Mouse (Mus musculus): Measurements from ENCODE around the gene Nap1l1. TPM values are rescaled to one million over a fixed set of nuclear protein-coding genes. Genes with fewer than 3 reads are reported as not detected.
"Not testable (repeated sequence)": the region's sequence is repeated elsewhere in the genome, so short reads cannot be mapped to it uniquely, and the experiment has no call there.

Gene Nap1l1
- polyA plus RNA-seq, 1 experiment from 2014 or later = 441 TPM

GRCm38 (mm10) chr10:111490079-111490478, 17.1 kb downstream of the Nap1l1 start:
- DNase-seq (ENCODE audit: low spot score); H3K36me3 ChIP-seq (ENCODE audit: control insufficient read depth, insufficient read depth, low read length); H3K27ac ChIP-seq (ENCODE audit: low read depth, low read length); ATAC-seq (replicated peaks; ENCODE audit: low FRiP score); H3K4me2 ChIP-seq (ENCODE audit: low read depth, low read length, severe bottlenecking); H3K9me3 ChIP-seq (ENCODE audit: control insufficient read depth, low read length); H3K4me3 ChIP-seq (ENCODE audit: low read depth, low read length); H3K27me3 ChIP-seq (ENCODE audit: control insufficient read depth, insufficient read depth, low read length); H3K9ac ChIP-seq (ENCODE audit: low read length); H3K4me1 ChIP-seq (replicated peaks; ENCODE audit: control insufficient read depth, insufficient read depth, low read length): not testable (repeated sequence)
- 91% methylated on average over 4 of the region's 4 CpGs for WGBS

DNA sequence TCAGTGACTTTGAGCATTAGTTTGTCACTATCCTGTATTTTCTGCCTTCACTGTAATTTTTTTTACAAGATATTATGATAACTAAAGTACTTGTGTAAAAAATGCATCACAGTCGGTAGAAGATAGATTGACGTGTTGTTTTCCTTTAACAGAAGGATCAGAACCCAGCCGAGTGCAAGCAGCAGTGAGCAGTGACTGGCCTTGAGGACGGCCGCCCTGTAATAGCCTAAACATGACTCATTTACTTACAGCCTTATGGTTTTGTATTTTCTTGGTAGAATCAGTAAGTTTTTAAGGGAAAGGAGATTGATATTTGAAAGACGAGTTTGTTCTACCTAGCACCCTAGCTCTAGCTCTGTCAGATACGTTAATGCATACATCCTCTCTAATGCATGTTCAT, 22.9 kb downstream of the Nap1l1 start:
- no peak overlapping the region for H3K9ac ChIP-seq (ENCODE audit: low read length)
- ATAC-seq (replicated peaks; ENCODE audit: low FRiP score) = no peak

DNA sequence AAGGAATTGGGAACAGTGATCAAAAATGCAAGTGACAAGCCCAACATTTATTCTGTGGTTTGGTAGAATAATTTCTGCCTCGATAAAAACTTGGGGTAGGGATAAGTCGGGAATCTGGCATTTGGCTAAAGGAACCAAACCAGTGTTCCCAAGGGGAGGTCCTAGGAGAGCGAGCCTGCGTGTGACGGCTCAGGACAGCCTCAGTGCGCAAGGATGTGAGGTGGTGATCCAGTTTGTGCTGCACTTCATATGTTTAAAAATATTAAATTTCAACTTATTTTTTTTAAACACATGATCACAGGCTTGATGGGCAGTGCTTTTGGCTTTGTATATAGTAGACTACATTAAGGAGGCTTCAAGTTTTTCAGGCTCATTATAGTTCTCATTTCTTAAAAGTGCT, 26.9 kb downstream of the Nap1l1 start:
- H3K27me3 ChIP-seq (ENCODE audit: control insufficient read depth, insufficient read depth, low read length) = no peaks in the 10 kb centered on the region
- no peak overlapping the region for H3K27ac ChIP-seq (ENCODE audit: low read depth, low read length)
- H3K4me2 ChIP-seq (ENCODE audit: low read depth, low read length, severe bottlenecking) = no peak overlapping the region
- no peaks in the 10 kb centered on the region for H3K4me1 ChIP-seq (replicated peaks; ENCODE audit: control insufficient read depth, insufficient read depth, low read length)
- no peak overlapping the region for H3K9ac ChIP-seq (ENCODE audit: low read length)
- no peak overlapping the region for H3K4me3 ChIP-seq (ENCODE audit: low read depth, low read length)
- 69% methylated on average over 6 of the region's 6 CpGs for WGBS
- ATAC-seq (replicated peaks; ENCODE audit: low FRiP score) (no peak), DNase-seq (ENCODE audit: low spot score) (no peak)
- H3K9me3 ChIP-seq (ENCODE audit: control insufficient read depth, low read length) = no peaks in the 10 kb centered on the region
- H3K36me3 ChIP-seq (ENCODE audit: control insufficient read depth, insufficient read depth, low read length) = peaks cover 6% of the 10 kb centered on the region; the same call in 1 of the 2 replicates

More for the DNA sequence above, 22.9 kb downstream of the Nap1l1 start:
- no peak for DNase-seq (ENCODE audit: low spot score)
- Histone ChIP-seq H3K9me3 (ENCODE audit: control insufficient read depth, low read length) (no peaks in the 10 kb centered on the region), H3K4me2 (ENCODE audit: low read depth, low read length, severe bottlenecking) (no peak overlapping the region), H3K36me3 (ENCODE audit: control insufficient read depth, insufficient read depth, low read length) (peaks cover 16% of the 10 kb centered on the region; the same call in 1 of the 2 replicates), H3K4me3 (ENCODE audit: low read depth, low read length) (no peak overlapping the region), H3K4me1 (replicated peaks; ENCODE audit: control insufficient read depth, insufficient read depth, low read length) (no peaks in the 10 kb centered on the region), H3K27ac (ENCODE audit: low read depth, low read length) (no peak overlapping the region), H3K27me3 (ENCODE audit: control insufficient read depth, insufficient read depth, low read length) (no peaks in the 10 kb centered on the region)
- whole genome bisulfite sequencing = 89% methylated on average over 7 of the region's 7 CpGs

GRCm38 (mm10) chr10:111503071-111503470, 30.0 kb downstream of the Nap1l1 start:
- H3K4me1 ChIP-seq (replicated peaks; ENCODE audit: control insufficient read depth, insufficient read depth, low read length) = no peaks in the 10 kb centered on the region
- 2% methylated on average over 3 of the region's 3 CpGs for WGBS
- H3K27me3 ChIP-seq (ENCODE audit: control insufficient read depth, insufficient read depth, low read length) = no peaks in the 10 kb centered on the region
- H3K4me3 ChIP-seq (ENCODE audit: low read depth, low read length) = no peak overlapping the region
- ATAC-seq (replicated peaks; ENCODE audit: low FRiP score) (no peak), DNase-seq (ENCODE audit: low spot score) (peak; percentile 82)
- no peak overlapping the region for H3K27ac ChIP-seq (ENCODE audit: low read depth, low read length)
- no peak overlapping the region for H3K4me2 ChIP-seq (ENCODE audit: low read depth, low read length, severe bottlenecking)
- H3K36me3 ChIP-seq (ENCODE audit: control insufficient read depth, insufficient read depth, low read length) = peaks cover 3% of the 10 kb centered on the region; the same call in 1 of the 2 replicates
- H3K9ac ChIP-seq (ENCODE audit: low read length) = no peak overlapping the region
- H3K9me3 ChIP-seq (ENCODE audit: control insufficient read depth, low read length) = no peaks in the 10 kb centered on the region

- H3K27me3 ChIP-seq (ENCODE audit: control insufficient read depth, insufficient read depth, low read length) = no peaks in the 10 kb centered on the region
- WGBS = 52% methylated on average over 10 of the region's 10 CpGs
- no peaks in the 10 kb centered on the region for H3K36me3 ChIP-seq (ENCODE audit: control insufficient read depth, insufficient read depth, low read length)
- no peak for DNase-seq (ENCODE audit: low spot score)
- no peak overlapping the region for H3K9ac ChIP-seq (ENCODE audit: low read length)
- H3K9me3 ChIP-seq (ENCODE audit: control insufficient read depth, low read length) = no peaks in the 10 kb centered on the region
- ATAC-seq (replicated peaks; ENCODE audit: low FRiP score) = no peak
- H3K4me1 ChIP-seq (replicated peaks; ENCODE audit: control insufficient read depth, insufficient read depth, low read length) = no peaks in the 10 kb centered on the region
- H3K4me2 ChIP-seq (ENCODE audit: low read depth, low read length, severe bottlenecking) = no peak overlapping the region
- H3K27ac ChIP-seq (ENCODE audit: low read depth, low read length) = no peak overlapping the region
- no peak overlapping the region for H3K4me3 ChIP-seq (ENCODE audit: low read depth, low read length)
These were observed 30.7 kb downstream of the Nap1l1 start for GRCm38 (mm10) chr10:111503716-111504115.

- Histone ChIP-seq H3K4me3 (ENCODE audit: low read depth, low read length) (no peak overlapping the region), H3K4me1 (replicated peaks; ENCODE audit: control insufficient read depth, insufficient read depth, low read length) (0 out of 2 replicates have a peak, but pooled peaks cover 1% of the 10 kb centered on the region), H3K9me3 (ENCODE audit: control insufficient read depth, low read length) (no peaks in the 10 kb centered on the region), H3K27me3 (ENCODE audit: control insufficient read depth, insufficient read depth, low read length) (no peaks in the 10 kb centered on the region), H3K4me2 (ENCODE audit: low read depth, low read length, severe bottlenecking) (no peak overlapping the region), H3K27ac (ENCODE audit: low read depth, low read length) (no peak overlapping the region), H3K9ac (ENCODE audit: low read length) (no peak overlapping the region), H3K36me3 (ENCODE audit: control insufficient read depth, insufficient read depth, low read length) (no peaks in the 10 kb centered on the region)
- WGBS = 85% methylated on average over 1 of the region's 1 CpGs
- ATAC-seq (replicated peaks; ENCODE audit: low FRiP score) (no peak), DNase-seq (ENCODE audit: low spot score) (no peak)
These were observed 31.6 kb downstream of the Nap1l1 start for GRCm38 (mm10) chr10:111504606-111505005.

GRCm38 (mm10) chr10:111505406-111505805, 32.4 kb downstream of the Nap1l1 start:
- 54% methylated on average over 7 of the region's 7 CpGs for WGBS
- Histone ChIP-seq H3K4me1 (replicated peaks; ENCODE audit: control insufficient read depth, insufficient read depth, low read length) (0 out of 2 replicates have a peak, but pooled peaks cover 2% of the 10 kb centered on the region), H3K9me3 (ENCODE audit: control insufficient read depth, low read length) (no peaks in the 10 kb centered on the region), H3K9ac (ENCODE audit: low read length) (no peak overlapping the region), H3K4me3 (ENCODE audit: low read depth, low read length) (no peak overlapping the region), H3K27me3 (ENCODE audit: control insufficient read depth, insufficient read depth, low read length) (no peaks in the 10 kb centered on the region), H3K4me2 (ENCODE audit: low read depth, low read length, severe bottlenecking) (peak overlapping the region; percentile 95; the same call in 1 of the 2 replicates), H3K36me3 (ENCODE audit: control insufficient read depth, insufficient read depth, low read length) (no peaks in the 10 kb centered on the region), H3K27ac (ENCODE audit: low read depth, low read length) (no peak overlapping the region)
- ATAC-seq (replicated peaks; ENCODE audit: low FRiP score) (no peak), DNase-seq (ENCODE audit: low spot score) (no peak)

DNA sequence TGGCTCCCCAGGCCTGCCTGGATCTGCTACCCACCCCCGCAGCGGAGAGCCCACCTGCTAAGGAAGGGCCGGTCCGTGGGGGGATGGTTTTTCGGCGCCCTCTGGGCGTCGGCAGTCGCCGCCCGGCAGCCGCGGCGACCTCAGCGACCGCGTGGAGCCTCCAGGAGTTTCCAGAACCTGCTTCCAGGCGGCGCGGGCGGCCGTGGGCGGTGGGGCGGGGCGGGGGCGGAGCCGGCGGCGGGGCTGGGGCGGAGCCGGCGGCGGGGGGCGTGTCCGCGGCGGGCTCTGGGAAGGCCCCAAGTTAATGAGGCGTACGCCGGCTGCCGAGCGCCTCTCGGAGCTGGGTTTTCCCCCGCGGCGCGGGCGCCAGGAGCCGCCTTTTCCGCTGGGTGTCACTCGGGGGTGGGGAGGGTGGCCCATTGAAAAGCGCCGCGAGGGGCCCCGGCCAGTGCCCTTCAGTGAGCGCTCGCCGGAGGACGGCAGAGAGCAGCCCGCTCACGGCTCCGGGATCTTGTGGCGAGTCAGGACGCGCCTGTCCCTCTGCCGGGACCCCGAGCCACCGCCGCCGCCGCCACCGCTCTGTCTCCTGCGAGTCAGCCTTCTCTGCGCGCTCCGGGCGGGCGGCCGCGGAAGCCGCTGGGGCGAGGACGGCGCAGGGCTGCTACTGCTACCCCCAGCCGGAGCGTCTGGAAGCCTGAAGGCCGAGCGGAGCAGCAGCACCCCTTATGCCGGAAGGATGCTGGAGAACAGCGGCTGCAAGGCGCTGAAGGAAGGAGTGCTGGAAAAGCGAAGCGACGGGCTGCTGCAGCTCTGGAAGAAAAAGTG, 33.3 kb downstream of the Nap1l1 start, which contains the start of gene Phlda1:
Gene Phlda1 (plus strand): TSS at position 186 of the 825 bp plus-strand sequence.
- H3K36me3 ChIP-seq (ENCODE audit: control insufficient read depth, insufficient read depth, low read length) = no peaks in the 10 kb centered on the region
- ATAC-seq (replicated peaks; ENCODE audit: low FRiP score) = peak; percentile 87
- no peaks in the 10 kb centered on the region for H3K27me3 ChIP-seq (ENCODE audit: control insufficient read depth, insufficient read depth, low read length)
- H3K27ac ChIP-seq (ENCODE audit: low read depth, low read length) = peak within 1 kb of the TSS; percentile 64
- no peaks in the 10 kb centered on the region for H3K9me3 ChIP-seq (ENCODE audit: control insufficient read depth, low read length)
- H3K9ac ChIP-seq (ENCODE audit: low read length) = peak within 1 kb of the TSS; percentile 82
- H3K4me3 ChIP-seq (ENCODE audit: low read depth, low read length) = peak within 1 kb of the TSS; percentile 68
- H3K4me2 ChIP-seq (ENCODE audit: low read depth, low read length, severe bottlenecking) = peak within 1 kb of the TSS; percentile 95
- WGBS = under 1% methylated on average over 71 of the region's 94 CpGs
- peak; percentile 96 for DNase-seq (ENCODE audit: low spot score)
- H3K4me1 ChIP-seq (replicated peaks; ENCODE audit: control insufficient read depth, insufficient read depth, low read length) = 0 out of 2 replicates have a peak, but pooled peaks cover 2% of the 10 kb centered on the region
